Mouse (Mus musculus): Measurements from ENCODE around the gene Cpped1.
A peak's percentile ranks its signal among the peaks of the same experiment; 100 is the strongest.

Cpped1 gene

DNA sequence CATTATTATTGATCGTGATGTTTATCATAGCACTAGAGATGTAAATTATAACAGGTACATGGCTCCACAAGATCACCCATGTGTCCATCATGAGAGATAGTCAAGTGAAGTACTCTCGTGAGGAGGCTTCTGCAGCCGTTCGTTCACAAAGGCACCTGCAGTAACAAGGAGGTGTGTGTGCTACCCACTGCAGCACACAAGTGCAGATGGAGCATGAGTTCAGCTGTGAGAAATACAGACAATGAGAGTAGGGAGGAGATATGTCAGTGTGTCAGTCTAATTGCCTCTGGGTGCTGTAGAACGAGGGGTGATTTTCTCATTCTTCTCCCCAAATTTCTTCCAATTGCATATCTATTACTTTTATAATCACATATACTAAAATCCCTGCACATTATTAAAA, 63.9 kb downstream of the Cpped1 start:
- DNase-seq (ENCODE audit: low read depth, low spot score), result no peak

DNA sequence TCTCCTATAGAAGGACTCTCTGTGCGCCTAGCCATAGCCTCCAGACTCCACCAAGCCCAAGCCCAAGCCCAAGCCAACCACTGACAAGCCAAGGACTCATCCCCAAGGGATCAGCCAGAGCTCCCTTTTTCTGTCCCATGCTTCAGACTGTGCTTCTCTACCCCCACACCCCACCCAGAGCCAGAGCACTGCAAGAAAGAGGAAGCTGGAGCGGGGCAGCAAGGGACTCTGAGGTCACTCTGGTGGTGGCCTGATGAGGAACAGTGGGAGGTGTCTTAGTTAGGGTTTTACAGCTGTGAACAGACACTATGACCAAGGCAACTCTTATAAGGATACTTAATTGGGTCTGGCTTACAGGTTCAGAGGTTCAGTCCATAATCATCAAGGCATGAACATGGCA, 65.8 kb downstream of the Cpped1 start:
- DNase-seq (ENCODE audit: low read depth, low spot score), result no peak

DNA sequence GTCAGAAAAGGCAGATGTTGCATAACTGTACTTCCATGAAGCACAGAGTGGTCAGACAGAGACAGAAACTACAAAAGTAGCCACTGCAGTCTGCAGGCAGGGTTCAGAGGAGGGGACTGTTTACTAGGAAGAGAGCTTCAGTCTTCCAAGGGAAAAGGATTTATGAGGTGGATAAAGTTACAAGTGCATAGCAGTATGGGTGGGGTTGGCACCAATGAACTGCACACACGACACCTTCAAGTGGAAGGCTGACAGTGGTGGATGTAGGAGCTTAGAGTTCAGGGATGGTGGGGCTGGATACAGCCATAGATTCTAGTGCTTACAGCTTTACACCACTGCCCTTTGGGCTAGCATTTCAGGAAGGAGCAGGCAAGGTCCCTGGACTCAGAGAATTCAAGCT, 75.8 kb downstream of the Cpped1 start:
- no peak for DNase-seq (ENCODE audit: low read depth, low spot score)

DNA sequence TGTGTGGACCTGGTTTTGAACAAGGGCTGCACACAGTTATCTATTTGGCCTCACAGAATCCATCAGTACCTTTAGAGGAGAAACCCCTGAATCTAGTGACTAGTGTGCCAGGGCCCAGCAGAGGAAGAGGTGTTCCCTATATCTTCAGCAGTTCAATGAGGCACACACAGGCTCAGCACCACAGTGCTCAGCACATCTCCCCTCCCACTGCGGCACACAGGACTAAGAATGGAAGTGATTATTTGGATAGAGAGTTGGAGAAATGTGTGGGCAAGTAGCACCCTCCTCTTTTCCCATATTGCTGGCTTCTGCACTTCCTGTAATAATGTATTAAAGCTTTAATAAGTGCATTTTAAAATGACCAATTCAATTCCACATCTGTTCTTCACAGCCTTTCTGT, 80.4 kb downstream of the Cpped1 start:
- no peak for DNase-seq (ENCODE audit: low read depth, low spot score)

DNA sequence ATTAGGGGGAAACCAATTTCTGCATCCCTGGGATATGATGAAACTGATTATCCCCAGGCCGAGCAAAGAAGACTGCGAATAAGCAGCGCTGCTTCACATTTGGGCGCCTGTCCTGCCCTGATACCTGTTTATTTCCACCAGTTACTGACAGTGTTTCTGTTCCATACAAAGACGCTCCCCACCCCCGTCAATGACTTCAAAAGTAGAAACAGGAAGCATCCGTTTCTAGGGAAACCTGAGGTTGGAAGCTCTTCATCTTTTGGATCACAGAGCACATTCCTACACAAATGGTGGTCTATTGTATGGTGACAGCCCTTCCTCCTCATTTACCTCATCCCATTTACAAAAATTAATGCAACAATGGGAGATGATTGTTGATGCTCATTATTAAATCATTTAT, 84.4 kb downstream of the Cpped1 start:
- no peak for DNase-seq (ENCODE audit: low read depth, low spot score)

DNA sequence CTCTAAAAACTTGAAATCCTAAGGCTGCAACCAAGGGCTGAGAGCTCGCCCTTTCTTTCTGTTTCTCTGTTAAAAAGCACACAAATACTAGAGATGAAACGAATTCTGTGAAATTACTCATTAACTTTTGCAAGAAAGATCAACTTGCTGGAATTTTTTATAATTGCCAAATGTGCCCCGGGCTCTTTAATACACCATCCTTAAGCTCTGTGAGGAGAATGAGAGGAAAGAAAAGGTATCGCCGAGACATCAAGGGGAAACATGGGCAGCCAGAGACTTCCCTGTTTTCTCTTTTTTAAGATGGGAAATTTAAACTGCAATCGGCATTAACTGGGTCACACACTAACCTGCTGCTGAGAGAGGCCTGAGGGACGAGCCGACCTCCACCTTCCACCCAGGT, 84.9 kb downstream of the Cpped1 start:
- no peak for DNase-seq (ENCODE audit: low read depth, low spot score)

DNA sequence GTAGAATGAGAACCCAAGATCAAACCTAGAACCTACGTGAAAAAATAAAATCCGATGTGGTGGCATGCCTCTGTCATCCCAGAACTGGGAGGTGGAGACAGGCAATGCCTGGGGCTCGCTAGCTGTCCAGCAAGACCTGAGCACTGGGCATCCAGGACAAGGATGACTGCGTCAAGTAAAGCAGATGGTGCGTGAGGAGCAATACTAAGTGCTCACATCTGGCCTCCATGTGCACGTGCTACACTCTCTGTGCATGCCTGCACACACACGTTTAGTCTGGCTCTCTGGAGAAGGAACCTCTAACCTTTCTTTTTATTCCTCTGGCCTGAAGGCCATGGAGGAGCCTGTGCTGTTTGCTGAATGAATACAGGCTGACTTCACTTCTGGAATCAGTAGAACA, 88.5 kb downstream of the Cpped1 start:
- no peak for DNase-seq (ENCODE audit: low read depth, low spot score)

DNA sequence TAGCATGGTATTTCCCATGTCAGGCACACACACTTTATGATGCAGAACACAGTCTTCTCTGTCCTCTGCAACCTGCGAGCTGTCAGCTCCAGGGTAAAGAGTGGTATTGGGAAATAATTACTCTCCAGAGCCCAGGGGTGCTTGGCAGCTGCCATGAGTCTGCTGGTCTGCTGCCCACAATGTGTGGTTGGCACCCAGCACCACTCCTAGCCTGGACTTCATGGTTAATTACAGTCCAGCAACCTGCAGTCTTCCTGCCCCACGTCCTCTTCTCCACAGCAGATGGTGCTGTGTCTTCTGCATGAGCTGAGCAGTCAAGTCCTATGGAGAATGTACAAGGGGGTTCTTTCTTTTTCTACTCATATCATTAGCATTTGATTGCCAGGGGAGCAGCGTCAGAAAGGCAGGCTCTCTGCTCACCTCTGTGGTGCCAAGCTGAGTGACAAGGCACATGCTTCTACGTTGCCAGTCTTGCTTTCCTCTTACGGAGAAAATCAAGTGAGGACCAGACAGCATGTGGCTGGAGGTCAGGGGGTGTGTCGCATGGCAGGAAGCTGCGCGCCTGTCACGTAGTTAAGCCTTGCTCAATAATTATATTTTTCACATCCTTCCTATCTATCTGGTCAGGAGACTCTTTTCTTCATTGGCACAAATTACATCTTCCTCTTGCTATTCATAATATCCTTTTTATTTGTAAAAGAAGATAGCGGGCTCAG, 94.2 kb downstream of the Cpped1 start:
- no peak for DNase-seq (ENCODE audit: low read depth, low spot score)

DNA sequence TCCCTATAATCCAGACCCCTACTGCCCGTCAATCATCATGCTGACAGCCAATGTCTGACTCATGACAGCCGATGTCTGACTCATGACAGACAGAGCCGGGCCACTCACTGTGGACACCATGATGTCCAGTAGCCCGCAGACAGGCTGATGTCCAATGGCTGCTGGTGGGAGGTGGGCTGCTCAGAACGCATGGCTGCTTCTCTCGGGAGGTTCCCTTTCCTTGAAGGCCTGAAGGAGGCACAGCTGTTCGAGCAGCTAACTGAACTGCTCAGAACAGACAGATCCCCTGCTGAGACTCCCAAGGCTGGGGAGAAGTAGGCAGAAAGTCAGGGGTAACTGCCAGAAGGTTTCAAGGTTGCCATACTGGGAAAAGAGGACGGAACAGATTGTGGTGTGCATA, 97.1 kb downstream of the Cpped1 start:
- peak; percentile 30 for DNase-seq (ENCODE audit: low read depth, low spot score)

DNA sequence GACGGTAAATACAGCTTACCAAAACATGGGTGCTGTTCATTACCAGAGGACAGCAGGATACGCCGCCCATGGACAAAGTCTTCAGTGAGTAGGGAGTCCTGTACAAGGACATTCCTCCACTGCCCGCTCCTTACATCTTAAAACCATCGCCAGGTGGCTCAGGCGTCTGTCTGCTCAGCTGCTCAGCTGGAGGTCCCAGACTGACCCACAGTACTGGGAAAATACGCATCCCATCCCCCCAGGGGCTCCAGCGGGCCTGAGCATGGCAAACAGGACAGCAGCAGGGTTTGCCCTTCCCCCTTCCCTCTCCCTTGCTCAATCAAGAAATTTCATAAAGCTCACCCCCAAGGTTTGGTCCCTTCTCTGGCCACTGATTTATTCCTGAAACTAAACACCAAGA, 99.6 kb downstream of the Cpped1 start:
- DNase-seq (ENCODE audit: low read depth, low spot score), result peak; percentile 11

DNA sequence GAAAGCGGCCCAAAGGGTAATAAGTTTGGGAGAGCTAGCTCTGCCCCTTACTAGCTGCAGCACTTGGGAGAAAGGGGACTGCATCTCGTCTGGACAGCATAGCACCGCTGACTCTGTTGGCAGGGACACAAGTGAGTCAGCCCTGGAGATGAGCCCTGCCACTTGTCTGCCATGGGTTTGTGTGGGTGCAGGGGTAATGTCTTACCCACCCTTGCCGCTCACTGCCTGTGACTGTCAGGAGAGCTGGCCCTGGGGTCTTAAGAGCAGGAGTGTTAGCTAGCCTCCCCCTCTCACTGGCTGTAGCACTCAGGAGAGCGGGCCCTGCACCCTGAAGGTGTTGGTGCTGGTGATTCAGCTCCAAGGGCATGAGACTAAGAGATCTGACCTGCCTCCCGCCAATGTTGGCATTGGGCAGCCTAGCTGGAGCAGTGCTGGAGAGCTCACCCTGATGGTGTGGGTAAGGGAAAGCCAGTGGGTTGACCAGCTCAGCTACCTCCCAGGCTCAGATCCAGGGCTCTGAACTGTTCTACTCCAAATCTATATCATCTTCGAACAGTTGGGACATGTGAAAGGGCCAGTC, 107.2 kb downstream of the Cpped1 start:
- no peak for DNase-seq (ENCODE audit: low read depth, low spot score)

DNA sequence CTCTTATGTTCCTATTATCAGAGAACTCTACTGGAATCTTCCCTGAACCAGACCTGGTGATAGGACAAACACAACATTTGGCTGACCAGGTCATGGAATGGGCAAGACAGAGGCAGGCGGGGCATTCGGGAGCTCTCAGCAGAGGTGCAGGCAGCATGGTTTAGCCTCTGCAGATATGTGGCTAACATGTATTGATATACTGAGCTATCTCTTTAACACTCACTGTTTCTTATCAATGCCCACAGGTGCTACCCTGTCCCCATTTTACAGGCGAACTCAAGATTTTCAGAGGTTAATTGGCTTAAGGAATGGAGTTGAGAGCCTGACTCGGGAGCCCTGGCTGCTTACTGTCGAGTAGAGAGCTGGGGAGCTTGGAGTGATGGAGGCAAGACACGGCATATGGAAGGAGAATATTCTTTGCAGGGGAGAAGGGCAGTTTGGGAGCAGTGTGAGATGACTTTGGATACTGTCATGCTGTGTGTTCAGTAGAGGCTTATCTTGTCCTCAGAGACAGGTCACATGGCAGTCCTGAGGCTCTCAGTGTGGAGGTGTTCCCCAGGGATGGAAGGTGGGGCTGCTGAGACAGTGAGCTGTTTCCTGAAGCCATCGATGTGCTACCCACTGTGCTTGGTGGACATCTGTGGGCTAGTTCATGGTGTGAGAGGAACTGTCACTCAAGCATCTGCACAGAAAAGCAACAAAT, 113.3 kb downstream of the Cpped1 start:
- no peak for DNase-seq (ENCODE audit: low read depth, low spot score)

DNA sequence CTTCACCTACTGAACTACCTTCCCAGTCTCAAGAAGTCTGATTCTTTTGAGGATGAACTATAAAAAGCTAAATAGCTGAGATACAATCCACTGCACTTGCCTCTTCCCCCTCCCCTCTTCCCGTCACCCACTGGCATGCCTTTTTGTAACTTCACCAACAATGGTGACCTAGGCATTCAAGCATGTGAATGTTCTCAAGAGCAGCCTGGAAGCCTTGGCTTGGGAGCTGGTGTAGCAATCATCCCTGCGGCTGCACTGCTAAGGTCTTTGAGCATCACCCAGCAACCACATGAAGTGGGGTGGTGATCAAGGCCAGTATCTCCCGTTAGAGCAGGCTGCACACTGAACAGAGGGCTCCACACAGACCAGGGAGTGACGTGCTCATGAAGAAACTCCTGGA, 114.6 kb downstream of the Cpped1 start:
- no peak for DNase-seq (ENCODE audit: low read depth, low spot score)

DNA sequence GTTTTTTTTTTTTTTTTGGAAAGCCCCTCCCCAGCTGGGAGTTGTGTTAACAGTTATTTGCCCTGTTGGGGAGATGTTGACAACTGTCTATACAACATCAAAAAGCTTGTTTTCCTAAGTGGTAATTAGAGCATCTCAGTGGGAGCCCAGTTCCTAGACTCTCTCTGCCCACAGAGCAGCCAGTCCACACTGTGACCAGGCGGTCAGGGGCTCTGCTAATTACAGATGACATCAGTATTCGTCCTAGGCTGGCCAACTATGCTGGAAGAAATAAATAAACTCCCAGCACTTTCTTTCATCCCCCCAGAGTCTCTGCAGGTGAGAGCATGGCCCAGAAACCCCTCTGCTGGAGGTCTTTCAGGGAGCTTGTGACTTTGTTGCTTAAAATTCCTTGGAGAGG, 115.9 kb downstream of the Cpped1 start:
- no peak for DNase-seq (ENCODE audit: low read depth, low spot score)

DNA sequence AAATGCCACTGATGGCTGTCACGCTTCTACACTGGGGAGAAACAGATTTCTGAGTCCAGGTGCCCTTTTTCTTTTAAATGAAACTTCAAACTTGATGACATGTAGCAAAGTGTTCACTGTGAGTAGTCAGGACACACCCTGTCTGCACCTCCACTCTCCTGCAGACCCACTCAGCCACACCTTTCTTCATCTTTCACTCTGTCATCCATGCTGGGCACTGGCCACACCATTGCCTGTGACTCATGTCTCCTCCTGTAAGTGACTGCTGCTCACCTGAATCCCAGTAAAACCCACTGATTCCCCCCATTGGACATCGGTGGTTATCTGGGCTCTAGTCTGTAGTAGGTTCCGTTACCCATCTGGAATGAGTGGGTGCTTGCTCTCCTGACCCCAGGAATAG, 118.8 kb downstream of the Cpped1 start:
- DNase-seq (ENCODE audit: low read depth, low spot score), result no peak

DNA sequence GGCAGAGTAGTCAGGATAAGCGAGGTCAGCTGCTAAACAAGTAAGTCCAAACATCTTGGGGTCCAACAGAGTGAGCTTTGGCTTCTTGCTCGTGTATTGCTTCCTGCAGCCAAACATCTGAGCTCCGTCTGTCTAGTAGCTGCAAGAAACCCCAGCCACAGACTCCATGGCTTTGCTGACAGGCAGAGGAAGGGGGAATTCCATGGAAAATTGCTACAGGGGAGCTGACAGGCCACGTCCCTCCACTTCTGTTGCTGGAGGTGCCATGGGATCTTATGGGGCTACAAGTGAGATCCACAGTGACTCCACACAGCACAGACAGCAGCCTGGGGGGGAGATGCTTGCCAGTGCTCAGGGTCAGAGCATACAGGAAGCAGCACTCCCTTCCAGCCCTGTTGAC, 123.4 kb downstream of the Cpped1 start:
- no peak for DNase-seq (ENCODE audit: low read depth, low spot score)

DNA sequence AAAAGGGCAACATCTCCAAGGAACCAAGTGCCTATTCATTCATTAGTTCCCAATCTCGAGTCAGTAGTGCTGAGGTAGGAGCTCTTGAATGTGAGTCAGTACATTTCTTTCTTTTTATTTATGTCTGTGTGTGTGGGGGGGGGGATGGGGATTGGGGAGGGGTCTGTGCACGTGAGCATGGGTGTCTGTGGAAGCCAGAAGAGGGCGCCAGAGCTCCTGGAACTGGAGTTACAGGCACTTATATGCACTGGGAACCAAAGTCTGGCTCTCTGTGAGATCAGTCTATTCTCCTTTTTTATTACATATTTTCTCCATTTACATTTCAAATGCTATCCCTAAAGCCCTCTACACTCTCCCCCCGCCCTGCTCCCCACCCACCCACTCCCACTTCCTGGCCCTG, 124.9 kb downstream of the Cpped1 start:
- peak; percentile 41 for DNase-seq (ENCODE audit: low read depth, low spot score)

DNA sequence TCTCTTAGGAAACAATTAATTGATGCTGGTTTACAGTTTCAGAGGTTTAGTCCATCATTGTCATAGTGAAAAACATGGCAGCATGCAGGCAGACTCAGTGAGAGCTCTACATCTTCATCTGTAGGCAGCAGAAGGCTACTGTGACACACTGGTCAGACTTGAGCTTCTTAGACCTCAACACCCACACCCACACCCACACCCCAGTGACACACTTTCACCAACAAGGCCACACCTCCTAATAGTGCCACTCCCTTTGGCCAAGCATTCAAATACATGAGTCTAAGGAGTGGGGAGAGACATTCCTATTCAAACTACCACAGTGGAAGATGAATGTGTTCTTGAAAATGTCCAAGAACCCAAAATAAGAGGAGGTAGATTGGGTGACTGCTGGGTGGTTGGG, 125.9 kb downstream of the Cpped1 start:
- DNase-seq (ENCODE audit: low read depth, low spot score), result peak; percentile 14

DNA sequence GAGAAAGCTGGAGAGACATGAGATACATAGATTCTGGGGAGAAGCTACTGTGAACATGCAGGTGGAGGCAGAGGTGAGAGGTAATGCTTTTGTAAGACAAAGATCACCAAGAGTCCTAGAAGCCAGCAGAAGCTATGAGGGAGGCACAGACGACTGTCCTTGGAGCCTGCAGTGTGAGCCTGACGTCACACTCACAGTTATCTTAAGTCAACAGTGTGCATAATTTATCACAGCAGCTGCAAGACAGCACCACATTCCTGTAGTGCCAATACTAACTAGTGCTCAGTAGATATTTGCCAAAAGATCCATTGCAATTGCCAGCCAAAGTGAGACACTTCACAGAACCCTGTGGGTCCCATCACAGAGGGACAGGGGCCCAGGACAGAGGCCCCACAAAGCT, 127.2 kb downstream of the Cpped1 start:
- no peak for DNase-seq (ENCODE audit: low read depth, low spot score)

DNA sequence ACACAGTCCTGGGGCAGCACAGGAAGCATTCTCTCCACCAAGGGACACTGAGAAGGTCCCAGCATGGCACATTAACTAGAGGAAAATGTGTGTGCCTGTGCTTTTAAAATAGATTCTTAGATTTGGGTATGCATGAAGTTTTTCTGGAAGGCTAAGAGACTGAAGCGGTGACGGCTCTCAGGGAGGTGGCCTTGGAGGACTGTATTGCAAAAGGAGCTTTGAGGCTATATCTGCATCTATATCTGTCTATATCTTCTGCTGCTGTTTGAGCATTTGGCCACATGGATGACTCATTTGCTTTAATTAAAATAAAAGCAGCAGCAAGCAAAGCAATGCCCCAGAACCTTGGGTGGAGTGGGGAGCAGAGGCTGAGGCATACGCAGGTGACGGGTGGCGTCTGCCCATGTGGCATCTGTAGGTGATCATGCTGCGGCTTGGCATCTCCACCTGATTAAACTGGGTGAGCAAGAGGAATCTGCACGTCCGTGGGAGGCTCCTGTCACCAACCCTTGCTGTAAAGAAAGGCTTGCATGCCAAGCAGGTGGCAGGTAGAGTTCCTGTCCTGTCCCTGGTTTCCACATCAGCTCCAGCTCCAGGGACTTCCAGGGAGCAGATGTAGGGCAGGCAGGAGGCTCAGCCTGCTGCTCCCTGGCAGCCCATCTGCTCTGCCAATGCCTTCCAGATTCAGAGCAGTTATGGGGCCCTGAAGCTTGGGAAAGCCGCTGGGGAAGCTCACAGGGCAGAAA, 130.4 kb downstream of the Cpped1 start:
- DNase-seq (ENCODE audit: low read depth, low spot score), result no peak

DNA sequence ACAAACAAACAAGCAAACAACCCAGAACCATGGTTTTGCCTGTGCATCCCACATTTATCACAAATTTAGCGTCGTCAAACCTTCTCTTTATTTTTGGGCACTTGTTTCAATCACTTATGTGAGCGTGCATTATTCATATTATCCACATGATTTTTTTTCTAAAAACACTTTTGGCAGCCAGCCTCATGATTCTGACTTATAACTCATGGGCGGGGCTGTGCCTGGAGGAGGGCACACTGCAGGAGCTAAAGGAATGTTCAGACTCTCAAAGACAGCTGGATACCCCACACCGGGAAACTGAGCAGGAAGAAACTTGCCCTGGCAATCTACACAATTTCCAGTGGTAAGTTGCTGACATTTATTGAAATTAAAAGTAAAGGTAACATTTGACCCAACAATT, 131.1 kb downstream of the Cpped1 start:
- DNase-seq (ENCODE audit: low read depth, low spot score), result no peak

DNA sequence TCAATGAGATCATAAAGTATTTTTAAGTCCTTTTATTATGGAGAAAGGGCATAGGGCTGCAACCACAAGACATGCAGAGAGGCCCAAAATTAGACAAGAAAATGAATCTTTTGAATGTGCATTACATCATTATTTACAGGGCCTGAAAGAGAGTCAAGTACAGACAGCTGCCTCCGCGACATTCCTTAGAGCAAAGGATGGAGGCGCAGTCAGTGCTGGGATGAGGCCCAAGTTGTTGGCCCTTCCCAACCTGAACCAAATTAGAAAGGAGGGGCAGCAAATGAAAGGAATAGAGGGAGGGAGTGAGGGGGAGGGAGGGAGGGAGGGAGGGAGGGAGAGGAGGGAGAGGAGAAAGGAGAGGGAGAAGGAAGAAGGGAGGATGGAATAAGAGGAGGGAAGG, 132.7 kb downstream of the Cpped1 start:
- no peak for DNase-seq (ENCODE audit: low read depth, low spot score)

DNA sequence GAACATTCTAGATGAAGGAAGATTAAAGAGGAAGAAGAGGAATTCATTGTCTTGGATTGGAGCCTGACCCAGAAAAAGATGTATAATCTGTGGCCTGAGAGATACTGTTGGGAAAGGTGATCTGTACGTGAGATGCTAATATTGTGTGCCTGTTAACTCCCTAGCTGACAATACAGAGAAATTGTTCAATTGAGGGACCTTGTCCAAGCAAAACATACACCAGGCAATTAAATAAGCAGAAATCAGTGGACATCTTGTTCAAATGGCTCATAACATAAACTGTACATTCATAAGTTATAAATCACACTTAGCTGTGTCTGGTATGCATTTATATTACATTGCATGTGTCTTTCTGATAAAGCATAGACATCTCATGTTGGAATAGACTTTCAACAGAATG, 134.9 kb downstream of the Cpped1 start:
- DNase-seq (ENCODE audit: low read depth, low spot score), result no peak
